Mouse (Mus musculus): ENCODE results near the gene Gcm1. TPM values are rescaled to one million over a fixed set of nuclear protein-coding genes. Genes with fewer than 3 reads are reported as not detected.

Gene Gcm1
- polyA plus RNA-seq (2014; fragmentation: Nextera tagmentation; extraction: Ambion mirVana): not detected in 2 replicates

- H3K27me3 ChIP-seq (replicated peaks; ENCODE audit: control insufficient read depth, insufficient read depth, low read length): no peaks in the 10 kb centered on the region
- DNase-seq (ENCODE audit: low spot score) (no peak), ATAC-seq (replicated peaks; ENCODE audit: low FRiP score, low TSS enrichment, low read depth) (peak; percentile 79; the same call in 1 of the 2 replicates)
- H3K4me3 ChIP-seq (ENCODE audit: low read depth, low read length): no peak within 1 kb of the TSS
- no peak within 1 kb of the TSS for H3K9ac ChIP-seq (ENCODE audit: low read length)
- no peaks in the 10 kb centered on the region for H3K9me3 ChIP-seq (ENCODE audit: control insufficient read depth, low read length)
- H3K27ac ChIP-seq (ENCODE audit: low read depth): no peak within 1 kb of the TSS
- H3K4me1 ChIP-seq (replicated peaks; ENCODE audit: control insufficient read depth, insufficient read depth, low read length): no peaks in the 10 kb centered on the region
- 41% methylated on average over 3 of the region's 3 CpGs for WGBS
- no peaks in the 10 kb centered on the region for H3K36me3 ChIP-seq (ENCODE audit: control insufficient read depth, insufficient read depth, low read length)
- no peak within 1 kb of the TSS for H3K4me2 ChIP-seq (ENCODE audit: low read length)
Observed at GRCm38 (mm10) chr9:78051677-78052076, at the start of gene Gcm1. Gene Gcm1, plus strand, starts transcription at chr9:78051924.

- Histone ChIP-seq H3K9ac (ENCODE audit: low read length) (no peak overlapping the region), H3K27me3 (replicated peaks; ENCODE audit: control insufficient read depth, insufficient read depth, low read length) (no peaks in the 10 kb centered on the region), H3K4me2 (ENCODE audit: low read length) (no peak overlapping the region), H3K4me3 (ENCODE audit: low read depth, low read length) (no peak overlapping the region), H3K9me3 (ENCODE audit: control insufficient read depth, low read length) (no peaks in the 10 kb centered on the region), H3K4me1 (replicated peaks; ENCODE audit: control insufficient read depth, insufficient read depth, low read length) (no peaks in the 10 kb centered on the region), H3K36me3 (ENCODE audit: control insufficient read depth, insufficient read depth, low read length) (no peaks in the 10 kb centered on the region), H3K27ac (ENCODE audit: low read depth) (no peak overlapping the region)
- WGBS: 81% methylated on average over 2 of the region's 2 CpGs
- ATAC-seq (replicated peaks; ENCODE audit: low FRiP score, low TSS enrichment, low read depth) (no peak), DNase-seq (ENCODE audit: low spot score) (no peak)
Observed at GRCm38 (mm10) chr9:78003278-78003677, 48.4 kb upstream of the Gcm1 start.

GRCm38 (mm10) chr9:78005481-78005880 lies 46.2 kb upstream of the Gcm1 start:
- Histone ChIP-seq H3K4me2 (ENCODE audit: low read length) (no peak overlapping the region), H3K9me3 (ENCODE audit: control insufficient read depth, low read length) (no peaks in the 10 kb centered on the region)

GRCm38 (mm10) chr9:78006209-78007001 lies 45.3 kb upstream of the Gcm1 start:
- H3K4me2 ChIP-seq (ENCODE audit: low read length): no peak overlapping the region
- no peaks in the 10 kb centered on the region for H3K9me3 ChIP-seq (ENCODE audit: control insufficient read depth, low read length)
- no peaks in the 10 kb centered on the region for H3K27me3 ChIP-seq (replicated peaks; ENCODE audit: control insufficient read depth, insufficient read depth, low read length)
- no peak overlapping the region for H3K4me3 ChIP-seq (ENCODE audit: low read depth, low read length)
- WGBS: 54% methylated on average over 19 of the region's 19 CpGs
- H3K9ac ChIP-seq (ENCODE audit: low read length): no peak overlapping the region
- H3K27ac ChIP-seq (ENCODE audit: low read depth): no peak overlapping the region
- no peaks in the 10 kb centered on the region for H3K4me1 ChIP-seq (replicated peaks; ENCODE audit: control insufficient read depth, insufficient read depth, low read length)
- ATAC-seq (replicated peaks; ENCODE audit: low FRiP score, low TSS enrichment, low read depth): peak; percentile 76
- peak; percentile 87 for DNase-seq (ENCODE audit: low spot score)
- H3K36me3 ChIP-seq (ENCODE audit: control insufficient read depth, insufficient read depth, low read length): no peaks in the 10 kb centered on the region

More at GRCm38 (mm10) chr9:78005481-78005880, 46.2 kb upstream of the Gcm1 start:
- DNase-seq (ENCODE audit: low spot score): no peak
- Histone ChIP-seq H3K36me3 (ENCODE audit: control insufficient read depth, insufficient read depth, low read length) (no peaks in the 10 kb centered on the region), H3K27ac (ENCODE audit: low read depth) (no peak overlapping the region), H3K4me1 (replicated peaks; ENCODE audit: control insufficient read depth, insufficient read depth, low read length) (no peaks in the 10 kb centered on the region), H3K4me3 (ENCODE audit: low read depth, low read length) (no peak overlapping the region), H3K27me3 (replicated peaks; ENCODE audit: control insufficient read depth, insufficient read depth, low read length) (no peaks in the 10 kb centered on the region), H3K9ac (ENCODE audit: low read length) (no peak overlapping the region)
- 66% methylated on average over 3 of the region's 3 CpGs for WGBS
- ATAC-seq (replicated peaks; ENCODE audit: low FRiP score, low TSS enrichment, low read depth): no peak

GRCm38 (mm10) chr9:78009382-78009781 lies 42.3 kb upstream of the Gcm1 start:
- Histone ChIP-seq H3K4me3 (ENCODE audit: low read depth, low read length) (no peak overlapping the region), H3K9me3 (ENCODE audit: control insufficient read depth, low read length) (no peaks in the 10 kb centered on the region), H3K27me3 (replicated peaks; ENCODE audit: control insufficient read depth, insufficient read depth, low read length) (no peaks in the 10 kb centered on the region), H3K4me1 (replicated peaks; ENCODE audit: control insufficient read depth, insufficient read depth, low read length) (no peaks in the 10 kb centered on the region), H3K9ac (ENCODE audit: low read length) (no peak overlapping the region), H3K4me2 (ENCODE audit: low read length) (no peak overlapping the region), H3K27ac (ENCODE audit: low read depth) (no peak overlapping the region), H3K36me3 (ENCODE audit: control insufficient read depth, insufficient read depth, low read length) (no peaks in the 10 kb centered on the region)
- DNase-seq (ENCODE audit: low spot score) (no peak), ATAC-seq (replicated peaks; ENCODE audit: low FRiP score, low TSS enrichment, low read depth) (no peak)
- 93% methylated on average over 7 of the region's 7 CpGs for WGBS

GRCm38 (mm10) chr9:78010187-78010586 lies 41.5 kb upstream of the Gcm1 start:
- Histone ChIP-seq H3K27ac (ENCODE audit: low read depth) (no peak overlapping the region), H3K4me3 (ENCODE audit: low read depth, low read length) (no peak overlapping the region), H3K36me3 (ENCODE audit: control insufficient read depth, insufficient read depth, low read length) (no peaks in the 10 kb centered on the region), H3K9me3 (ENCODE audit: control insufficient read depth, low read length) (no peaks in the 10 kb centered on the region), H3K4me1 (replicated peaks; ENCODE audit: control insufficient read depth, insufficient read depth, low read length) (no peaks in the 10 kb centered on the region), H3K27me3 (replicated peaks; ENCODE audit: control insufficient read depth, insufficient read depth, low read length) (no peaks in the 10 kb centered on the region), H3K9ac (ENCODE audit: low read length) (no peak overlapping the region), H3K4me2 (ENCODE audit: low read length) (no peak overlapping the region)
- ATAC-seq (replicated peaks; ENCODE audit: low FRiP score, low TSS enrichment, low read depth) (no peak), DNase-seq (ENCODE audit: low spot score) (no peak)
- 75% methylated on average over 5 of the region's 5 CpGs for WGBS

GRCm38 (mm10) chr9:78010707-78011106 lies 41.0 kb upstream of the Gcm1 start:
- Histone ChIP-seq H3K9me3 (ENCODE audit: control insufficient read depth, low read length) (no peaks in the 10 kb centered on the region), H3K36me3 (ENCODE audit: control insufficient read depth, insufficient read depth, low read length) (no peaks in the 10 kb centered on the region), H3K27me3 (replicated peaks; ENCODE audit: control insufficient read depth, insufficient read depth, low read length) (no peaks in the 10 kb centered on the region), H3K4me2 (ENCODE audit: low read length) (no peak overlapping the region), H3K4me1 (replicated peaks; ENCODE audit: control insufficient read depth, insufficient read depth, low read length) (no peaks in the 10 kb centered on the region), H3K4me3 (ENCODE audit: low read depth, low read length) (no peak overlapping the region), H3K27ac (ENCODE audit: low read depth) (no peak overlapping the region), H3K9ac (ENCODE audit: low read length) (no peak overlapping the region)
- DNase-seq (ENCODE audit: low spot score) (no peak), ATAC-seq (replicated peaks; ENCODE audit: low FRiP score, low TSS enrichment, low read depth) (no peak)
- WGBS: 86% methylated on average over 10 of the region's 10 CpGs

GRCm38 (mm10) chr9:78012066-78012465 lies 39.7 kb upstream of the Gcm1 start:
- no peaks in the 10 kb centered on the region for H3K27me3 ChIP-seq (replicated peaks; ENCODE audit: control insufficient read depth, insufficient read depth, low read length)
- H3K9ac ChIP-seq (ENCODE audit: low read length): no peak overlapping the region
- ATAC-seq (replicated peaks; ENCODE audit: low FRiP score, low TSS enrichment, low read depth) (no peak), DNase-seq (ENCODE audit: low spot score) (no peak)
- H3K36me3 ChIP-seq (ENCODE audit: control insufficient read depth, insufficient read depth, low read length): no peaks in the 10 kb centered on the region
- H3K4me3 ChIP-seq (ENCODE audit: low read depth, low read length): no peak overlapping the region
- no peak overlapping the region for H3K4me2 ChIP-seq (ENCODE audit: low read length)
- peaks cover 4% of the 10 kb centered on the region; the same call in 1 of the 2 replicates for H3K4me1 ChIP-seq (replicated peaks; ENCODE audit: control insufficient read depth, insufficient read depth, low read length)
- 92% methylated on average over 4 of the region's 4 CpGs for WGBS
- H3K27ac ChIP-seq (ENCODE audit: low read depth): no peak overlapping the region
- H3K9me3 ChIP-seq (ENCODE audit: control insufficient read depth, low read length): no peaks in the 10 kb centered on the region

- no peak for ATAC-seq (replicated peaks; ENCODE audit: low FRiP score, low TSS enrichment, low read depth)
Observed at GRCm38 (mm10) chr9:78012681-78013080, 39.0 kb upstream of the Gcm1 start.

More at GRCm38 (mm10) chr9:78012681-78013080, 39.0 kb upstream of the Gcm1 start:
- H3K9ac ChIP-seq (ENCODE audit: low read length): no peak overlapping the region
- DNase-seq (ENCODE audit: low spot score): no peak
- H3K4me1 ChIP-seq (replicated peaks; ENCODE audit: control insufficient read depth, insufficient read depth, low read length): peaks cover 4% of the 10 kb centered on the region; the same call in 1 of the 2 replicates
- H3K9me3 ChIP-seq (ENCODE audit: control insufficient read depth, low read length): no peaks in the 10 kb centered on the region
- H3K27ac ChIP-seq (ENCODE audit: low read depth): no peak overlapping the region
- no peaks in the 10 kb centered on the region for H3K27me3 ChIP-seq (replicated peaks; ENCODE audit: control insufficient read depth, insufficient read depth, low read length)
- H3K4me2 ChIP-seq (ENCODE audit: low read length): no peak overlapping the region
- WGBS: 82% methylated on average over 5 of the region's 5 CpGs
- no peaks in the 10 kb centered on the region for H3K36me3 ChIP-seq (ENCODE audit: control insufficient read depth, insufficient read depth, low read length)
- H3K4me3 ChIP-seq (ENCODE audit: low read depth, low read length): no peak overlapping the region

Data from intestine, embryonic 14.5 days (tissue).